Mouse (Mus musculus): ENCODE results near the gene Tmem131l.
A peak's percentile ranks its signal among the peaks of the same experiment; 100 is the strongest.

Tmem131l gene

DNA sequence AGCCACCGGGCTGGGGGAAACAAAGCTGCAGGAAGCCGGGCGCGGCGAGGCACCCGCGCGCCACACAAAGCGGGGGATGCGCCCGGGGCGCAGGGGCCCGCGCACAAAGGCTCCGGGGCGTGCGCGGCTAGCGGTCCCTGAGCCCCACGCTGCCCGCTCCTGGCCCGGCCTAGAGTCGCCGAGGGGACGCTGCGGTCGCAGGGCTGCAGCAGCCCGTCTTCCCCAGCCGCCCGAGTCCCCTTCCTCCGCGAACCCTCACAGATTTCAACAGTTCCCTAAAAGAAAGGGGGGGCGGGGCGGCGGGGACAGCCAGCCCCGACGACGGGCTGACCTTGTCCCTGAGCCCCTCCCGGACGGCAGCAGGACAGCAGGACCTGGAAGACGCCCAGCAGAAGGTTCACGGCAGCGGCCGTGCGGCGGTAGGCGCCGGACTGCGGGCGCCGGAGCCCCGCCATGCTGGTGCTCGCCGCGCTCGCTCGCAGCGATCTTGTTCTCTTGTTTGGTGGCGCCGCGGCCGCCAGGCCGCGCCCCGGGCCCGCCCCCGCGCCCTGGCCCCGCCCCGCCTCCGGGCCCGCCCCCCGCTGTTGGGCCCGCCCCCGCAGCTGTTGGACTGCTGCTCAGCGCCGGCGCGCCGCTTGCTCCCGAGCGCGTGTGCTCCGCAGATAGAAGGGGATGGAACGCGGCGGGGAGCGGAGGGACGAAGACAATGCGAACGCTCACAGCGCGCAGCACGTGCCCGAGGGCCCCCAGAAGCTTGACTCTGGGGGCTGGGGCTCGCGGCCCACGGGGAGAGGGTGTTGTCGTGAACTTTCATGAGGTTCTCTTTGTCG lies at the start of gene Tmem131l:
Tmem131l (minus strand) TSS at position 530 of the 830 bp plus-strand sequence.
- DNase-seq (ENCODE audit: low read depth): peak; percentile 92

DNA sequence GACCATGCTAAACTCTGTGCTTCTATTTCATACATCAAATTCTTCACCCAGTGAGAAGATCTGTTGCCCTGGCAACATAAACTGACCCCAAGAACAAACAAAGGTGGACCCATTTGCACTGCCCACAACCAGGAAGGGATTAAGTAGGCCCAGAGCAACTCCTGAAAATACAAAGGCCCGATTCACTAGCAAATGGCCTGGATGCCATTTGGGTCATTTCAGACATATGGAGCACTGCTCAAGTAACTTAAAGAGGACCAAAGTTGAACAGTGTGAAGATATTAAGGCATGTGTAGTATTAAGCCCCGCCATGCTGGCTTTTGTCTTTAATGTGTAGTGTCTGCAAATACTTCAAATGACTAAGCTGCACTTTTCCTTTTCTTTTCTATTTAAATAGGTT lies 46.9 kb upstream of the Tmem131l start:
- DNase-seq (ENCODE audit: low read depth): no peak

DNA sequence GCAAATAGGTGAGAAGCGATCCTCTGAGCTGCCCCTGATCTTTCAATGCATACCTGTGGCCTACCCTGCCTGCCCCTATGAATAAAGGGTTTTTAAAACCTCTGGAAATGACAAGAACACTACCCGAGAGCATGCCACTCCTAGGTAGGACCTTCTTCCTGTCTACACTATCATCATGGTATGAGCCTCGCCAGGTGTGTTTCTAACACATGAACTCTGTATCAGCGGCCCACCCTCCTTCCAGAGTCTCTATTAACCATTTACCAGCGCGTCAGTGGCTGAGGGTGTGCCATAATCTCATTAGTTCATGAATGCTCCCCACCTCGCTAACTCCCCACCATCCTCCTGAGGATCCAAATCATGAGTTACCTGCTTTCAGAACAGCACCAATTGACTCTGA lies 46.4 kb upstream of the Tmem131l start:
- no peak for DNase-seq (ENCODE audit: low read depth)

DNA sequence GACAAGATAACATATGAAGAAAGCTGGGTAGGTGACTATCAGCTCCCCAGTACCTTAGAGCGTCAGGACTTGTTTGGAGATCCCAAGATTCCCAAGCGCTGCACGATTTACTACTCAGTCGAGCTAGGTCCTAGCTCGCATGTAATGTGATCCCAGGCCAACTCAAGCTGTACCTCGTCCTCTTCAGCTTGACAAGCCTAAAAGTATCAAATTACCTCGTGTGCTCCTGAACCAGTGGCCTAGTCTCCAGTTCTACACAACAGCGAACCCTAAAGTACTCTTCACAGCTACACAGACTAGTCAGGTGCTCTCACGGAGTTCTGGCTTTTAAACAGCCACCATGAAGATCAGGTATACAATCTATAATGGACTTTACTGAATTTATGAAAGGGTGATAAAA lies 45.5 kb upstream of the Tmem131l start:
- no peak for DNase-seq (ENCODE audit: low read depth)

DNA sequence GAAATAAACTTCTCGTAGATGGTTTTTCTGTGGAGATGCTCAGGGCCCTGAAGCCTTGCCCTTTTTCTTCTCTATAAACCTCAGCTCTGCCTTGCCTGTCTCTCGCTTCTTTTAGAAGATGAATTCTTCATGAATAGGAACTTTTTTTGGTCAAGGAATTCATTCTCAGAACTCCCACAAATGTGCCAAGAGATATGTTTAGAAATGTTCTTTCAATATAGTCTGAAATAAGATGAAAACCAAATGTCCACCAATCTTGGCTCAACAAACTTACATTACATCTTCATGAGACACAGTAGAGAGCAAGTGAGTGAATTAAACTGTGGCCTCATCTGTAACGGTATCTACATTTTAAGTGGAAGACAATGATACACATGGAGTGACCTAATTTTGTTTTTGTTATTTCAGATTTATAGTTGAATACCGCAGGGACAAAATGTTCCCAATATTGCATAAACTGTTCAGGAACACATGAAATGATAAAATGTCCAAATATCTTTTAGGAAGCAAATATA lies 41.3 kb upstream of the Tmem131l start:
- DNase-seq (ENCODE audit: low read depth): no peak

DNA sequence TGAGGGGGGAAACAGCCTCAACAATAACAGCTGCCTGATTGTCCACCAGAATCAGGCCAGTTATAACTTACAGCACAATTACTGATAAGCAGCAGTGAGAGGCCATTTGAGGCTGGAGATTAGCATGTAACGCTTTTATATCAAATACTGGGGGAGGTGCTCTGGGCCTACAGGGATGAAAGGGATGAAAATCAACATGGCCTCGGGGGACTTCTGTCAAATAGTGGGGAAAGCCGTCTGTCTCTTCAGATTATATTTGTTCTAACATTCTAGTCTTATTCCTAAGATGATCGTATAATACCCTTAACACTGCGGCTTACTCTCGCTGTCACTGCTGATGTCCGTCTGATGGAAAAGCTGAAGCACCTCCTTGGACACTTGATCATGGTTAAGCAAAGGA lies 40.1 kb upstream of the Tmem131l start:
- DNase-seq (ENCODE audit: low read depth): no peak

DNA sequence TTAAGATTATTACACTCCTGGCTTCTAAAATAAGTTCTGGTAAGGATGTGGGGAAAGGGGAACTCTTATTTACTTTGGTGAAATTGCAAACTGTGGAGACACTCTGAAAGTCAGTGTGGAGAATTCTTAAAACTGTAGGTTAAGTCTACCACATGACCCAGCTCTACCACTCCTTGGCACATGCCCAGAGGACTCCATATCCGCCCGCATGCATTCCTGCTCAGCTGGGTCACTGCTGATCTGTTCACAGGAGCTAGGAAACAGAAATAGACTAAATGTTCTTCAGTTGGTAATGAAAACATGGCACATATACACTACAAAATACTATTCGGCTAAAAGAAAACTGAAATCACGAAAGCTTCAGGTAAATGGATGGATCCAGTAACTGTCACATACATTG lies 37.5 kb upstream of the Tmem131l start:
- DNase-seq (ENCODE audit: low read depth): no peak

DNA sequence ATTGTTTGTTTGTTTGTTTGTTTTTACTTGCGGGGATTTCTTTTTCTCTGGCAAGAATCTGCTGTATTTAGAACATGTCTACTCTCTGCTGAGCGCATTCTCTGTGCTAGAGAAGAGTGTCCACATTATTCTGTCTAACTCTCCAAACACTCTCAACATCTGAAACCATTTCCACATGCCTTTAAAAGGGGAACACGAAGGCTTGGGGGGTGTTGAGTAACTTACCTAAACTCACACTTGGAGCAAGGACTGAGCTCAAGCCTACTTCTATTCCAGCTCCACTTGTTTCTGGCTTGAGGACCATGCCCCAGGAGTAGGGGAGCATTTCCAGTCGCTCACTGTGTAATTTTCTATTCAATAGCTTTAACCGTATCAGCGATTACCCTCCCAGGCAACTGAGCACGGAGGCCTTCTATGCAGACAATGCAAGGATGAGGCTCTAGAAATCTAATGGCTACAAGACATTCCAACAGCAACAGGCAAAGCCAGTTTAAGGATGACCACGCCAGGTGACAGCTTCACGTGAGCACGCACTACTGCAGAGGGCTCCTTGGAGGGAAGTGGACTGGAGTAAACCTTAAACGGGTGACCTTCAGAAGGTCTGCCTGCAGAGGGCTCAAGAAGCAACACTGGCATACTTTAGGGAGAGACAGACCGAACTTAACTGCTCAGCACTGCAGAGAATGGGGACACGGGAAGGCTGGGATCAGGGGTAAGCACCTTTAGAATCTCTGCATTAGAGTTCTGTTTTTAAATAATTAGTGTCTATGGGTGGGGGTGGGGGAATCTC lies 36.8 kb upstream of the Tmem131l start:
- DNase-seq (ENCODE audit: low read depth): no peak

DNA sequence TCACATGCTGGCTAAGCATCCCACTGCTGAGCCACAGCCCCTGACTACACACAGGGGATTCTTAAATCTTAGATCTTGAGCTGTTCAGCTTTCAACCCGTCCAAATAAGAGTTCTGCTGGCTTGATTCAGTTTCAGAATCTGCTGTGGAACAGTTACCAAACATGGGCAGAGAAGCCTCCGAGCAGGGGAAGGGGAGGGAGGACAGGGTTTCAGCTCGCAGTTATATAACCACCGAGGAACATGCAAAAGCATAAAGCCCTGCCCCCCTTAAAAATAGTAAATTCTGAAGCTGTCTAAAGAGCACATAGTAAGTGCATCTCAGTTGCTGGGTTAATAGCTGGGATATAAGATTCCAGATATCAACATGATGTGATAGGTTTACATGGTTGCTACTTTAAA lies 35.5 kb upstream of the Tmem131l start:
- DNase-seq (ENCODE audit: low read depth): no peak

DNA sequence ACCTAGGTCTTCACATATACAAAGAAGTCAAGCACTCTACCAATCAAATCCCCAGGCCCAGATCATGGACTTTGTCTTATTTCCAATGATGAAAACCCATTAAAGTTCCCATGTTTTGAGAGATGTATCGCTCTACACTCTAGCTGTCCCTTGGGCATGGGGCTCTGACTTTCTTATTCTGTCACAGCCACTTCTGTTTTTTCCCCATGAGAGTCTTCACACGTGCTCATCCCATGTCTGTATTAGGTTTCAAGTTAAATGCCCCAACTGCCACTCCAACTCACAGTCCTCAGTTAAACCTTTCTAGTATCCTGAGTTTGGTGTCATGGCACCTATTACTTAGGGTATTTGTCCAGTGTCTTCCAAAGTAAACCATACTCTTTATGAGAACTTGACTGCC lies 34.8 kb upstream of the Tmem131l start:
- no peak for DNase-seq (ENCODE audit: low read depth)

DNA sequence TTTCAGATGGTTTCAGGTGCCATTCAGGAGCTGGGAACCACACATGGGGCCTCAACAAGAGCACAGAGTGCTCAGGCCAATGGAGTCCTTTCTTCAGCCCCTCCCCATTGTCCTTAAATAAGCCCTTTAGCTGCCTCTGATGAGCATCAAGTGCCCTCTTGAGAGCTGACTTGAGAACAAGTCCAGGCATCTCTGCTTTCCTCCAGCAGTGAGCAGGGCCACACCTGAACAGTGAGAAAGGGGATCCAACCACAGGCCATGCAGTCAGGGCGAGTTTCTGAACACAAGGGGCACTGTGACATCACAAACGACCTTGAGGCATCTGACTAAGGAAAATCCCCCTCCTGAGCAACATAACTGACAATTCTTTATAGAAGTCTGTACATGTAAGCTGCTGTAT lies 31.7 kb upstream of the Tmem131l start:
- DNase-seq (ENCODE audit: low read depth): peak; percentile 56

DNA sequence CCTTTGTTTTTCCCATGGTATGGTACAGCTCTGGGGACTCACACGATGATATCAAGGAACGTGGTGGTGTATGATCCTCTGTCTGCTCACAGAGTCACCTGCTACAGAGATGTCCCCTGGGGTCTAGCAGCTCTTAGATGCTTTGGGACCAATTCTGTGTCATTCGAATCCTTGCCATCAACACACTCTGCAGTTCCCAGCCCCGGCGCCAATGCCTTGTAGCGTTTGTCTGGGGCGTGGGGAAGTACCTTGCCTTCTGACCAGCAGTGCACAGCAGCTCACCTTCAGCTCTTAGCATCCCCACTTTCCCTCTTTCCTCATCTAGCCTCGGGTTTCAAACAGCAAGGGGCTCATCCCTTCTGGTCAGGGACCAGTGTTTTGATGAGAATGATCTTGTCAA lies 30.8 kb upstream of the Tmem131l start:
- no peak for DNase-seq (ENCODE audit: low read depth)

DNA sequence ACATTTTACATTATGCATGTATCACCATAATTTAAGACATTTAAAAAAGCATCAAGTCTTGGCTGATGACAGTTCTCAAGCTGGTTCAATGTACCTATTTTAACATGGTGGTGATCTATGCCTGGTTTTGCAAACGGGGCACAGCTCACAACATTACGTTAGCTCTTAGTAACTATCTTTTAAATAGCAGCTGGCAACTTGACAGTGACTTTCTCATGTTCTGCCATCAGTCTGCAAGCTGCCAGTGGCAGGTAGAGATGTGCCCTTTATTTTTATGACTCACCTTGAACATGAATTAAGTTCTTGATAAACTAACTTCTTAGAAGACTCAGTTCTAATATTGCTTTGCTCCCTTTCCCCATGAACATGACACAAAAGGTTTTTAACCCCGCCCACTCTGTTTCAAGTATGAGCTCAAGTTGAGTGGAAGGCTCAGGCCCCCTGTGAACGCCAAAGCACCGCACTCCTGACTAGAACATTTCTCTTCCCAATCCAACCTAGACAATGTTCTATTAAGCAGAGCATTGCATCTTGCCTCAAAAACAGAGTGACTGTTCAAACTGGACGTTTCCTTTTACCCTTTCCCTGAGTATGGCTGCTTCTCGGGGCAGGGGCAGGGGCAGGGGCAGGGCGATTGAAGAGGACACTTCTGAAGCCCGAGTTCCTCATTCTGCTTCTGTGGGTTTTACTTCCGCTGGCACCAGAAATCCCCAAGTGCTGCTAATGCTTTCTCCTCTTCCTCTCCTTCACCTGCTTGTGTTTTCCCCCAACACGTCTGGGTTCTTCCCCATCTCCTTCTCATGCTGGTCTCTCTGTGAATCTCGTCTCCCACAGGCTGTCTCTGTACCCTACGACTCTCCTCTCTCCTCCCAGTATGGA lies 29.1 kb upstream of the Tmem131l start:
- DNase-seq (ENCODE audit: low read depth): no peak

DNA sequence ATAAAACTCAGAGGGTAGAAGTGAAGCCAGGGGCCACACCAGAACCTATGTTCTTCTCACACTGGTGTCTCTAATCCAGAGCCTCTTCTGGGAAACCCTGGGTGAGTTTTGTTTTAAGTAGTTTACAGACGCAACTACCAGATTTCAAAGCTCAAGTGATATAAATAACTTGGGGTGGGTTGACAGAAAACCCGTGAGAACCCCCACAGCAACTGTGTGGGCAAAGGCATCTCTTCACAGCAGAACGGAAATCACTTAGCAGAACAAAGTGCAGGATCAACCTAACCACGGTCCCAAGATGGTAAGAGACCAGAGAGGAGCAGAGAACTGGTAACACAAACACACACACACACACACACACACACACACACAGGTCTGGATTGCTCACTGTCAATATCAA lies 25.9 kb upstream of the Tmem131l start:
- no peak for DNase-seq (ENCODE audit: low read depth)

DNA sequence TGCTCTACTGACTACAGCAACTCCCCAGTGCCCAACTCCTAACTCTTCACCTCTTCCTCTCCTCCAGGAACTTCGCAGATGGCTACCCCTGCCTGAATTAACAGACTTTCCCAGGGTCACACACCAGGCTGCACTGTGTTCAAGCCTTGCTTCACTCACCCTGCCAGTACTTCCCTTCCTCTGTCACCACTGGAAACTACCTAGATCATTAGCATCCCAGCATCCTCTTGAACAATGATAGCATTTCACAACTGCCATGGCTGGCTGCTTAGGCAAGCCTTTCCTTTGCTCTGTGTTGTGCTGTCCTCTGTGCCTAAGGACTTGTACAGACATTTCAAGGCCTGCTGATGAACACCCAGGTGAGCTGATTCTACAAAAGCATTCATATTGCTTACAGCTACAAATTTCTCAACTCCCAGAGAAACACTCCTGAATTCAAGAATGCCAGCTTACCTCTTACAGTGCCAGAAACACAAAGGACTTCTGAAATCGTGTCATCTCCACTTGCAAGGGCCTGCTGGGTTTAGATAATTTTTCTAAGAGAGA lies 23.5 kb upstream of the Tmem131l start:
- peak; percentile 29 for DNase-seq (ENCODE audit: low read depth)

DNA sequence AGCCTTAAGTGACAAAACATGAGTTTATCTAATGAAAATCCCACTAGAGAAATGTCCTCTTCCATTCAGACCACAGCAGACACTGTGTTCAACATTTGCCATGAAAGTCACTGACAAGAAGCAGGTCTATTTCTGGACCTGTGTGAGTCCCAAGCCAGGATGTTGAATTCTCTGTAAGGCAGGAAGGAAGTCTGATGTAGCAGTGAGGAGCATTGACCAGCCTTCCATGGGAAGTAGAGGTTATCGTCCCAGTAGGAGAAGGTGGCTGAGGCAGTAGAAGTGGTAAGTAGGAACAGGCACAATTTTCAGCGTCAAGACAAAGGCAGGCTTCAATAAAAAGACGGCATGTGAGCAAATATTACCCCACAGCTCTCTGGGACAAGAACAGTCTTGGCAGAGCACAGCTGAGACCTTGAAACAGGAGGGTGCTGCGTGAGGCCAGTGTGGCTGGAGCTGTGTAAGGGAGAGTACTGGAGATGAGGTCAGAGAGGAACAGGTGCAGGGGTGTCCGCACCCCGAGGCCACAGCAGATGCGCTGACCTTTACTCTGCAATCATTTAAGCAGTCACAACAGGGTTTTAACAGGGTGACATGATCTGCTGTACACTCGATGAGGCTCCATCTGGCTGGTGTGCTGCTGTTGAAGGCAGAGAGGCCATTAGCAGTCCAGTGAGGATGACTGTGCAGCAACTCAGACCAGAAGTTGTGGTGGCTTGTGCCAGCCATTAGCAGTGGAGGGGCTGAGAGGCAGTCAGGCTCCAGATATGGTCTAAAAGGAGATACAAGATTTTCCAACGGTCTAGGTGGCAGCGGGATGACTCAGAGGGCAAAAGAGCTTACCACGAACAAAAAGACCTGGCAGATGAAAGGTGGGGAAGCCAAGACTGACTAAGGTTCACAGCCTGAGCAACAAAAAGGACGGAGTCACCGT lies 21.8 kb upstream of the Tmem131l start:
- DNase-seq (ENCODE audit: low read depth): peak; percentile 68

DNA sequence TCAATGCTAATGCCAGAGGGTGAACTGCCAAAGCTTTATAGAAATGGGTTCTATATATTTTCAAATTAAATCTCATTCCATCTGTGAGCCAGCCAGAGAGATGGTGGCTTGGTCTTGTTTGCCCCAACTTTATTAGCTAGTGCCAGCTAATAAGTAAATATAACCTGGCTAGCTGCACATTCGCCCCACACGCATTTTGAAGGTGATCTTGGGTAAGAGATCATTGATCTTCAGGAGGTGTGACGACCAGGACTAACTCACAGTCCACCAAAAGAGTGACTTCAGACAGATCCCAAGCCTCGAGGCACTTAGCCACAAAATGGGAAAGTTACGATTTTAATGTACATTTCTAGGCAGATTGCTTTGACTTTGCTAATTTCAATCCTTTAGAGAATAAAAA lies 21.0 kb upstream of the Tmem131l start:
- DNase-seq (ENCODE audit: low read depth): no peak

DNA sequence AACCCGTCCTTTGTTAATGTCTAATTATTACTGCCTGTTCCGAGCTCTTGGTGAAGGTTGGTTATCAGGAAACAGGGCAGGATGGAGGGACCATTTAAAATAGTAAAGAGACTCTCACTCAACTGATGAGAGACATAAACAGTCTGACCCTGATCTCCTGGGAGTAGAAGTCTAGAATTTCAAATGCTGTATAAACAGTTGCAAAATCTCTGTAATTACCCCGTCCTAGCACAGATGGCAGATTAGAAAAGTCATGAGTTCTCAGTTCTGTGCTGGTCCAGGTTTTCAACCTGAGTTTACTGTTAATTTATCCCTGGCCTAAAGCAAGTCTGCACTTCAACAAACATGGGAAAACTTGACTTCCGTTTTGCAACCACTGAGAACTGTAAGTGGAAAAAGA lies 20.2 kb upstream of the Tmem131l start:
- DNase-seq (ENCODE audit: low read depth): no peak

DNA sequence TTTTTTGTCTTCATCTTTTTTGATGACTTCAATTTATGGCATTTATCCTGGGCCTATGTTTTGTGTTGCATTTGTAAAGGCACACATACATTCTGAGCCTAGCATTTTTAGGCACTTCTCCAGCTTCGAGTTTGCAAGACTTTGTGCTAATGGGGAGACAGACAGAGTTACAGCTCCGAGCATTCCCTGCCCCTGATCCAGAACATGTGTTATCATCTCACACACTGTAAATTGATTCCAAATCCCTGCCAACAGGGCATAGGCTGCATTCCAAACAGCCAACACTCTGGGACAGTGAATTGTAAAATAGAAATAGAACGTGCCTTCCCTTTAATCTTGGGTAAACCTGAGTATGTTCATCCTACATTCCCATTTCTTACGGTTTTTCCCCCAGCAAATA lies 19.7 kb upstream of the Tmem131l start:
- no peak for DNase-seq (ENCODE audit: low read depth)

DNA sequence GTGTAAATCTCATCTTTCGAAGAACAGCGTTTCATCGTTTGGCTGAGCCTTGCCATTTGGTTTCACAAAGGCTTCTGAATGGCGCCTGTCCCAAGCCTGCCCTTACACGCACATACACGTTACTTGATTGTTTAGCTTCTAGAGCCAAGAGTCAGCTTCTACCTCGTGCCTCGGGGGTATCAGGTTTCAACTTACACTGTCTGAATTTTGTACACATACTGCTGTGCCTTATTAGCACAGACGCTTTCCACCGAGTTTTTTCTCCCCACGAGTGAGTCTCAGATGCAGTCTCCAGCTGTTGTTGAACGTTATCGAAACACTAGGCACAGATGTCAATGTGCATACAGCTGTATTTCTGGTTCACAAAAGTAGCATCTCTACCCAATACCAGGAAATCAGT lies 19.3 kb upstream of the Tmem131l start:
- no peak for DNase-seq (ENCODE audit: low read depth)

DNA sequence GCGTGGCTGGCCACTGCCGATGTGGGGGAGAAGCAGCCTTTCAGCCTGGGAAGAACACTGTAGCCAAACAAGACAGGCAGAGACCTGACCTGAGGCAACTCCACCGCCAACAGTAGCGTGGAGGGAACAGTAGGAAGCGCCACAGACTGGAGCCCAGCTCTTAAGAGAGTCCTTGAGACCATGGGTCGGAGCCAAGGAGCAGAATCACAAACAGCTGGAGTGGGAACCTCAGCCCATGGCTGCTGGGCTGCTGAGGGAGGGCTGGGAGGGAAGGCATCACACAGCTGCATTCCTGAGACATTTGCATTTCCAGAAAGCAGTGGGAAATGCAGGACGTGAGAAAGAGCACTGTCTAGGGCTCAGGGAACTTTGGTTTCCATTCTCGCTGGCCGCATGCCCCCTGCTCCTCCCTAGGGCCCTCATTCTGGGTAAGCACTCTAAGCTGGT lies 8.8 kb upstream of the Tmem131l start:
- DNase-seq (ENCODE audit: low read depth): no peak
